8 mouse cellular contexts compared by ENCODE assay signal in the genomic region with DNA sequence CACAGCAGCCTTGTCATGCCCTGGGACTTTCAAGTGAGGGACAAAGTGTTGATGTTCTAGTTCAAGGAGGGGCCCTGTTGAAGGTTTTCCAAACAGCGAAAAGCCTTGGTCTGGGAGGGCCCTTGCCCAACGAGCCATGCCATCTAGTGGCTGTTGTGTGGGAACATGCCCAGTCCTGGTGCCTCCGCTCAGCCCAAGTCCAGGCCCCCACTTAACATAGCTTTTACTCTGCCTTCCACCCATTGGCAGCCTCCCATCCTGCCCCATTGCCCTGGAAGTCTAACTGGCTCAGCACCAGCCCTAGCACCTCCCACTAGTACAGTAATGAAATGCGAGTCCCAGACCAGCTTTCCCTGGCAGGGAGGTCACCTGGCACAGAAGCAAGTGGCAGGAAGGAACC. TPM values are rescaled to one million over a fixed set of nuclear protein-coding genes. Genes with fewer than 3 reads are reported as not detected.
DNase-seq lines count a peak whose midpoint lies in the region; ATAC-seq and TF ChIP-seq lines count a peak whose summit lies in the region.

No protein-coding gene starts in this region.

- 9% methylated on average over 4 of the region's 4 CpGs for WGBS in cerebellum, adult 2 months
- 4% methylated on average over 4 of the region's 4 CpGs for WGBS in lung, postnatal 0 days

- H3K27me3 ChIP-seq in cerebellum, adult 2 months (ENCODE audit: control insufficient read depth, insufficient read depth, low read length) = no peaks in the 10 kb centered on the region
- no peaks in the 10 kb centered on the region for H3K27me3 ChIP-seq in lung, postnatal 0 days (replicated peaks; ENCODE audit: insufficient read depth, low read length)

- no peak for TF ChIP-seq POLR2A in cerebellum, adult 2 months (IDR thresholded peaks at IDR 0.05; ENCODE audit: borderline replicate concordance, insufficient read depth, low read length)

- no peak overlapping the region for H3K27ac ChIP-seq in cerebellum, adult 2 months (ENCODE audit: insufficient read depth, low read length)
- 0 out of 2 replicates have a peak overlapping the region, but pooled peaks have one; percentile 51 for H3K27ac ChIP-seq in lung, postnatal 0 days (ENCODE audit: low read length)

- H3K4me3 ChIP-seq in cerebellum, adult 2 months (replicated peaks; ENCODE audit: insufficient read depth, low read depth, low read length) = no peak overlapping the region
- no peak overlapping the region for H3K4me3 ChIP-seq in lung, postnatal 0 days (ENCODE audit: low read depth, low read length)

- no peaks in the 10 kb centered on the region; the same call in 1 of the 2 replicates for H3K4me1 ChIP-seq in cerebellum, adult 2 months (ENCODE audit: control insufficient read depth, insufficient read depth, low read length)
- peaks cover 3% of the 10 kb centered on the region; the same call in 1 of the 2 replicates for H3K4me1 ChIP-seq in lung, postnatal 0 days (ENCODE audit: insufficient read depth, low read depth, low read length)

- TF ChIP-seq EP300 in lung, postnatal 0 days (IDR thresholded peaks at IDR 0.05) = peak; percentile 68

- no peaks in the 10 kb centered on the region for H3K36me3 ChIP-seq in lung, postnatal 0 days (ENCODE audit: insufficient read depth, low read length)

- peak; percentile 27 to 53 for DNase-seq in cerebellum, adult 2 months
- DNase-seq in 3134 (ENCODE audit: extremely low read depth, insufficient read length, low spot score) = peak; percentile 60
- peak; percentile 32 for DNase-seq in c-Kit-positive CD71-negative TER-119-negative erythroid progenitor cells, embryonic 14.5 days (ENCODE audit: low read depth)
- peak; percentile 27 to 50 for DNase-seq in gastrocnemius, postnatal 4 days (ENCODE audit: low spot score in 2 of 2)
- DNase-seq in kidney, adult 9 months = peak; percentile 99
- peak; percentile 96 for DNase-seq in lung, postnatal 0 days (ENCODE audit: low spot score)
- peak; percentile 36 for DNase-seq in urinary bladder, adult 2 months (ENCODE audit: low spot score)

- no peak overlapping the region for H3K4me2 ChIP-seq in lung, postnatal 0 days (replicated peaks; ENCODE audit: low read depth, low read length)

- H3K9ac ChIP-seq in lung, postnatal 0 days (replicated peaks; ENCODE audit: low read depth) = no peak overlapping the region

- peak; percentile 54 for TF ChIP-seq CTCF in cerebellum, adult 2 months (IDR thresholded peaks at IDR 0.05; ENCODE audit: borderline replicate concordance, insufficient read depth, low read depth, low read length)
- peak; percentile 78 for TF ChIP-seq CTCF in lung, postnatal 0 days (IDR thresholded peaks at IDR 0.05)

- H3K9me3 ChIP-seq in lung, postnatal 0 days (ENCODE audit: low read length) = no peaks in the 10 kb centered on the region

- no peak for ATAC-seq in cerebellum, adult (ENCODE audit: insufficient number of reproducible peaks, low FRiP score, low TSS enrichment)
- ATAC-seq in lung, postnatal 0 days = peak; percentile 94

RNA-seq across cellular contexts. Expression of a gene that starts 3.2 kb away (rescaled TPM):
- 12.1 and 12.4 TPM in 2 replicates for polyA plus RNA-seq in cerebellum, adult 2 months (2012; rRNA removed)
- total RNA-seq in gastrocnemius, postnatal 4 days (2021) = 10 to 100 TPM; 10.6 to 11.0 TPM
- 14.4 and 15.5 TPM in 2 replicates for polyA plus RNA-seq in lung, postnatal 0 days (2015; fragmentation: Nextera tagmentation; extraction: Ambion mirVana)
- polyA plus RNA-seq in urinary bladder, adult 2 months (2012; rRNA removed) = 17.2 and 17.6 TPM in 2 replicates

RNA-seq across cellular contexts. Expression of a gene that starts 25.0 kb away (rescaled TPM):
- polyA plus RNA-seq in cerebellum, adult 2 months (2012; rRNA removed) = 86.0 and 97.4 TPM in 2 replicates
- 10 to 100 TPM; 25.3 to 32.0 TPM for total RNA-seq in gastrocnemius, postnatal 4 days (2021)
- 59.4 and 68.4 TPM in 2 replicates for polyA plus RNA-seq in lung, postnatal 0 days (2015; fragmentation: Nextera tagmentation; extraction: Ambion mirVana)
- polyA plus RNA-seq in urinary bladder, adult 2 months (2012; rRNA removed) = 85.8 and 105 TPM in 2 replicates

Comparison
In these comparisons a context has a peak if more than half of its experiments do, and no peak if none do; other contexts are left out.
1. DNase-seq: peak in every context shown above with its lines; median percentile 99 in kidney, adult 9 months; 96 in lung, postnatal 0 days; 60 in 3134; 40 in cerebellum, adult 2 months; 38 in gastrocnemius, postnatal 4 days; 36 in urinary bladder, adult 2 months; 32 in c-Kit-positive CD71-negative TER-119-negative erythroid progenitor cells, embryonic 14.5 days.